Mouse (Mus musculus): Measurements from ENCODE around the gene Lrrc8b. TPM values are rescaled to one million over a fixed set of nuclear protein-coding genes. Genes with fewer than 3 reads are reported as not detected.

The Lrrc8b gene
- total RNA-seq, 1 experiment: 3.4 TPM

- H3K4me3 ChIP-seq (ENCODE audit: insufficient read depth in 1 of 2, low read depth in 1 of 2, low read length in 2 of 2, poor library complexity in 1 of 2, severe bottlenecking in 1 of 2): no peak overlapping the region
- no peaks in the 10 kb centered on the region for H3K9me3 ChIP-seq (ENCODE audit: control insufficient read depth, insufficient read depth, low read depth, low read length)
- no peak overlapping the region for H3K9ac ChIP-seq (ENCODE audit: insufficient read depth, low read depth, low read length, poor library complexity, severe bottlenecking)
- no peaks in the 10 kb centered on the region for H3K36me3 ChIP-seq (ENCODE audit: control insufficient read depth, insufficient read depth, low read length, poor library complexity, severe bottlenecking)
- in situ Hi-C loops (cut with MboI; ENCODE audit: low sequenced_read_pairs in 2 of 2, unreplicated experiment in 2 of 2): no loop called here
- H3K4me1 ChIP-seq (ENCODE audit: control insufficient read depth in 2 of 2, insufficient read depth in 2 of 2, low read length in 2 of 2, poor library complexity in 1 of 2): no peaks in the 10 kb centered on the region
- H3K27ac ChIP-seq (ENCODE audit: insufficient read depth, low read depth, low read length, poor library complexity, severe bottlenecking): no peak overlapping the region
- no peak for DNase-seq (ENCODE audit: low read depth, low spot score)
- TF ChIP-seq CHD2 (IDR thresholded peaks at IDR 0.05; ENCODE audit: low read depth, low read length) (no peak), MAFK (IDR thresholded peaks at IDR 0.05; ENCODE audit: insufficient read depth, low read depth, low read length) (no peak), ZNF384 (IDR thresholded peaks at IDR 0.05; ENCODE audit: low read depth, low read length) (no peak), ZC3H11A (IDR thresholded peaks at IDR 0.05; ENCODE audit: borderline replicate concordance, low read depth, low read length) (no peak), HCFC1 (IDR thresholded peaks at IDR 0.05; ENCODE audit: borderline replicate concordance, insufficient read depth, low read length) (no peak)
These were observed 45.5 kb downstream of the Lrrc8b start for GRCm38 (mm10) chr5:105461076-105461475.

- in situ Hi-C loops (cut with MboI; ENCODE audit: low sequenced_read_pairs in 2 of 2, unreplicated experiment in 2 of 2): no loop called here
- no peak for DNase-seq (ENCODE audit: low read depth, low spot score)
- no peak overlapping the region for H3K27ac ChIP-seq (ENCODE audit: insufficient read depth, low read depth, low read length, poor library complexity, severe bottlenecking)
- H3K36me3 ChIP-seq (ENCODE audit: control insufficient read depth, insufficient read depth, low read length, poor library complexity, severe bottlenecking): no peaks in the 10 kb centered on the region
- H3K4me3 ChIP-seq (ENCODE audit: insufficient read depth in 1 of 2, low read depth in 1 of 2, low read length in 2 of 2, poor library complexity in 1 of 2, severe bottlenecking in 1 of 2): no peak overlapping the region
- TF ChIP-seq CHD2 (IDR thresholded peaks at IDR 0.05; ENCODE audit: low read depth, low read length) (no peak), ZC3H11A (IDR thresholded peaks at IDR 0.05; ENCODE audit: borderline replicate concordance, low read depth, low read length) (no peak), ZNF384 (IDR thresholded peaks at IDR 0.05; ENCODE audit: low read depth, low read length) (no peak), MAFK (IDR thresholded peaks at IDR 0.05; ENCODE audit: insufficient read depth, low read depth, low read length) (no peak), HCFC1 (IDR thresholded peaks at IDR 0.05; ENCODE audit: borderline replicate concordance, insufficient read depth, low read length) (no peak)
- H3K9ac ChIP-seq (ENCODE audit: insufficient read depth, low read depth, low read length, poor library complexity, severe bottlenecking): no peak overlapping the region
- H3K9me3 ChIP-seq (ENCODE audit: control insufficient read depth, insufficient read depth, low read depth, low read length): no peaks in the 10 kb centered on the region
- H3K4me1 ChIP-seq (ENCODE audit: control insufficient read depth in 2 of 2, insufficient read depth in 2 of 2, low read length in 2 of 2, poor library complexity in 1 of 2): no peaks in the 10 kb centered on the region
These were observed 49.1 kb downstream of the Lrrc8b start for GRCm38 (mm10) chr5:105464671-105465070.

- DNase-seq (ENCODE audit: low read depth, low spot score): no peak
- H3K4me3 ChIP-seq (ENCODE audit: insufficient read depth in 1 of 2, low read depth in 1 of 2, low read length in 2 of 2, poor library complexity in 1 of 2, severe bottlenecking in 1 of 2): no peak overlapping the region
- no peak overlapping the region for H3K27ac ChIP-seq (ENCODE audit: insufficient read depth, low read depth, low read length, poor library complexity, severe bottlenecking)
- H3K4me1 ChIP-seq (ENCODE audit: control insufficient read depth in 2 of 2, insufficient read depth in 2 of 2, low read length in 2 of 2, poor library complexity in 1 of 2): no peaks in the 10 kb centered on the region
- in situ Hi-C loops (cut with MboI; ENCODE audit: low sequenced_read_pairs in 2 of 2, unreplicated experiment in 2 of 2): no loop called here
- no peaks in the 10 kb centered on the region for H3K9me3 ChIP-seq (ENCODE audit: control insufficient read depth, insufficient read depth, low read depth, low read length)
- no peak overlapping the region for H3K9ac ChIP-seq (ENCODE audit: insufficient read depth, low read depth, low read length, poor library complexity, severe bottlenecking)
- H3K36me3 ChIP-seq (ENCODE audit: control insufficient read depth, insufficient read depth, low read length, poor library complexity, severe bottlenecking): no peaks in the 10 kb centered on the region
- TF ChIP-seq ZC3H11A (IDR thresholded peaks at IDR 0.05; ENCODE audit: borderline replicate concordance, low read depth, low read length) (no peak), CHD2 (IDR thresholded peaks at IDR 0.05; ENCODE audit: low read depth, low read length) (no peak), ZNF384 (IDR thresholded peaks at IDR 0.05; ENCODE audit: low read depth, low read length) (no peak), MAFK (IDR thresholded peaks at IDR 0.05; ENCODE audit: insufficient read depth, low read depth, low read length) (no peak), HCFC1 (IDR thresholded peaks at IDR 0.05; ENCODE audit: borderline replicate concordance, insufficient read depth, low read length) (no peak)
These were observed 50.0 kb downstream of the Lrrc8b start for GRCm38 (mm10) chr5:105465550-105465949.

- Histone ChIP-seq H3K9me3 (ENCODE audit: control insufficient read depth, insufficient read depth, low read depth, low read length) (no peaks in the 10 kb centered on the region), H3K36me3 (ENCODE audit: control insufficient read depth, insufficient read depth, low read length, poor library complexity, severe bottlenecking) (no peaks in the 10 kb centered on the region), H3K27ac (ENCODE audit: insufficient read depth, low read depth, low read length, poor library complexity, severe bottlenecking) (no peak overlapping the region), H3K9ac (ENCODE audit: insufficient read depth, low read depth, low read length, poor library complexity, severe bottlenecking) (no peak overlapping the region), H3K4me3 (ENCODE audit: insufficient read depth in 1 of 2, low read depth in 1 of 2, low read length in 2 of 2, poor library complexity in 1 of 2, severe bottlenecking in 1 of 2) (no peak overlapping the region), H3K4me1 (ENCODE audit: control insufficient read depth in 2 of 2, insufficient read depth in 2 of 2, low read length in 2 of 2, poor library complexity in 1 of 2) (no peaks in the 10 kb centered on the region)
- in situ Hi-C loops (cut with MboI; ENCODE audit: low sequenced_read_pairs in 2 of 2, unreplicated experiment in 2 of 2): no loop called here
- DNase-seq (ENCODE audit: low read depth, low spot score): no peak
- no peak for TF ChIP-seq ZNF384 (IDR thresholded peaks at IDR 0.05; ENCODE audit: low read depth, low read length)
- no peak for TF ChIP-seq HCFC1 (IDR thresholded peaks at IDR 0.05; ENCODE audit: borderline replicate concordance, insufficient read depth, low read length)
- no peak for TF ChIP-seq MAFK (IDR thresholded peaks at IDR 0.05; ENCODE audit: insufficient read depth, low read depth, low read length)
- no peak for TF ChIP-seq ZC3H11A (IDR thresholded peaks at IDR 0.05; ENCODE audit: borderline replicate concordance, low read depth, low read length)
- TF ChIP-seq CHD2 (IDR thresholded peaks at IDR 0.05; ENCODE audit: low read depth, low read length): no peak
These were observed 50.9 kb downstream of the Lrrc8b start for GRCm38 (mm10) chr5:105466471-105466902.

- Histone ChIP-seq H3K27ac (ENCODE audit: insufficient read depth, low read depth, low read length, poor library complexity, severe bottlenecking) (no peak overlapping the region), H3K4me3 (ENCODE audit: insufficient read depth in 1 of 2, low read depth in 1 of 2, low read length in 2 of 2, poor library complexity in 1 of 2, severe bottlenecking in 1 of 2) (no peak overlapping the region), H3K9me3 (ENCODE audit: control insufficient read depth, insufficient read depth, low read depth, low read length) (no peaks in the 10 kb centered on the region), H3K9ac (ENCODE audit: insufficient read depth, low read depth, low read length, poor library complexity, severe bottlenecking) (no peak overlapping the region), H3K36me3 (ENCODE audit: control insufficient read depth, insufficient read depth, low read length, poor library complexity, severe bottlenecking) (no peaks in the 10 kb centered on the region), H3K4me1 (ENCODE audit: control insufficient read depth in 2 of 2, insufficient read depth in 2 of 2, low read length in 2 of 2, poor library complexity in 1 of 2) (no peaks in the 10 kb centered on the region)
- in situ Hi-C loops (cut with MboI; ENCODE audit: low sequenced_read_pairs in 2 of 2, unreplicated experiment in 2 of 2): no loop called here
- TF ChIP-seq ZNF384 (IDR thresholded peaks at IDR 0.05; ENCODE audit: low read depth, low read length) (no peak), ZC3H11A (IDR thresholded peaks at IDR 0.05; ENCODE audit: borderline replicate concordance, low read depth, low read length) (no peak), MAFK (IDR thresholded peaks at IDR 0.05; ENCODE audit: insufficient read depth, low read depth, low read length) (no peak), CHD2 (IDR thresholded peaks at IDR 0.05; ENCODE audit: low read depth, low read length) (no peak), HCFC1 (IDR thresholded peaks at IDR 0.05; ENCODE audit: borderline replicate concordance, insufficient read depth, low read length) (no peak)
- no peak for DNase-seq (ENCODE audit: low read depth, low spot score)
These were observed 51.7 kb downstream of the Lrrc8b start for GRCm38 (mm10) chr5:105467271-105467670.

Measured in ES-E14 (cell line).